Mouse (Mus musculus) bone marrow, adult 2 months (tissue): ENCODE results near the gene Grk3. TPM values are rescaled to one million over a fixed set of nuclear protein-coding genes. Genes with fewer than 3 reads are reported as not detected.

Source experiments
- H3K27ac ChIP-seq: fragments of 200-500 bp; 2 replicates; pipeline ENCODE4 v1.5.1; 2012; ENCODE audit warnings: low read depth, mild to moderate bottlenecking, control low read depth, inconsistent platforms, low read length; ENCODE audit not compliant: control insufficient read depth, poor library complexity, insufficient read depth
- H3K4me1 ChIP-seq: fragments of 200-500 bp; 2 replicates; pipeline ENCODE4 v1.6.1; 2011; ENCODE audit warnings: low read length; ENCODE audit not compliant: control insufficient read depth, insufficient read depth
- H3K4me3 ChIP-seq: fragments of 200-500 bp; replicated peaks from 2 replicates; pipeline ENCODE3; 2011; ENCODE audit warnings: mild to moderate bottlenecking, low read depth, low read length, control low read depth; ENCODE audit not compliant: control insufficient read depth
- CTCF ChIP-seq: fragments of 200-500 bp; IDR thresholded peaks from 2 replicates; pipeline ENCODE4 v1.5.1; 2011; ENCODE audit warnings: low read length, control low read depth; ENCODE audit not compliant: control insufficient read depth, insufficient read depth
- POLR2A ChIP-seq: fragments of 200-500 bp; IDR thresholded peaks from 2 replicates; pipeline ENCODE4 v1.6.1; 2011; ENCODE audit warnings: low read depth, mild to moderate bottlenecking, control low read depth, low read length, borderline replicate concordance; ENCODE audit not compliant: control insufficient read depth
- WGBS: fragments of 180-500 bp; shearing (Covaris S2); methylation state at CpG from one replicate; pipeline ENCODE4 v1.1.7; 2018; 5-methylcytosine and 5-hydroxymethylcytosine counted together
- polyA plus RNA-seq: library from polyadenylated mRNA; stranded (reverse); fragments of >200 nt; gene quantifications from 2 replicates; pipeline ENCODE4 v1.2.4, GENCODE M21; 2011; ENCODE audit warnings: low replicate concordance; ENCODE audit not compliant: missing spikeins, insufficient read depth, insufficient read length

The Grk3 gene
- polyA plus RNA-seq, 1 experiment: 17.4 TPM

GRCm38 (mm10) chr5:113002821-113003380, 12.7 kb downstream of the Grk3 start:
- peaks cover 8% of the 10 kb centered on the region; the same call in 1 of the 2 replicates for H3K4me1 ChIP-seq
- H3K4me3 ChIP-seq: no peak overlapping the region
- TF ChIP-seq CTCF: no peak
- no peak for TF ChIP-seq POLR2A
- no peak overlapping the region for H3K27ac ChIP-seq
- 62% methylated on average over 5 of the region's 5 CpGs for WGBS

DNA sequence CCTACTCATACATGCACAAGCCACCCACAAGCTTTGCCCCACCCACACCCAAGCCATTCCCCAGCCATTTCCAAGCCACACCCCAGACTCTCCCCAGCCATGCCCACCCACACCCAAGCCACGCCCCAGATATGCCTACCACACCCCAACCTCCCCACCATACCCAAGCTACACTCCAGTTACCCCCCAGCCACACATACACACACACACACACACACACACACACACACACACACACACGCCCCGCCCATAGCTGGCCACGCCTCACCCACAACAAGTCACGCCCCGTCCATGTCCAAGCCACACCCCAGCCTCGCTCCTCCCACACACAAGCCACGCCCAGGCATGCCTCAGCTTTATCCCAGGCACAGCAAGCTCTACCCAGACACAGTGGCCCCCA, 16.4 kb downstream of the Grk3 start:
- TF ChIP-seq CTCF: no peak
- no peak; the same call in 1 of the 2 replicates for TF ChIP-seq POLR2A
- 51% methylated on average over 7 of the region's 8 CpGs for WGBS
- Histone ChIP-seq H3K27ac (no peak overlapping the region), H3K4me3 (no peak overlapping the region), H3K4me1 (peaks cover 4% of the 10 kb centered on the region; the same call in 1 of the 2 replicates)

- TF ChIP-seq POLR2A: no peak
- no peak for TF ChIP-seq CTCF
- Histone ChIP-seq H3K4me3 (no peak overlapping the region), H3K4me1 (peaks cover 4% of the 10 kb centered on the region; the same call in 1 of the 2 replicates), H3K27ac (no peak overlapping the region)
- WGBS: 23% methylated on average over 5 of the region's 5 CpGs
Measured at GRCm38 (mm10) chr5:112997516-112998186, 17.9 kb downstream of the Grk3 start.

DNA sequence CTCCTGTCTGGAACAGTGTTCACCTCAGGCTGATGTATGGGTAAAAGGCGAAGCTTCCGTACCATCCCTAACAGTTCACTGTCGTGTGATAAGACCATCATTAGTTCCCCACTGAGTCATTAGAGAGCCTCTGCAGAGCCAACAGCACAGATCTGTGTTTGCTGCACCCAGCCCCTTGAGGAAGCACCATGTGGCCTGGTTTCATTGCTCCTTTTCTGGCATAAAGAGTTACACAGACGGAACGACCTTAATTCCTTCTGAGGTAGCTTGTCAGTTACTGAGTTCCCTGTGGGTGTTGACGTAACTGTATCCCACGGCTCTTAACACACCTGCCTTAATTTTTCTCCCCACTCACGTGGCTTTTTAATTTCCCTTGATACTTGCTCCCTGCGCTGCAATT, 24.3 kb downstream of the Grk3 start:
- 79% methylated on average over 9 of the region's 9 CpGs for WGBS
- TF ChIP-seq CTCF (no peak), POLR2A (no peak)
- Histone ChIP-seq H3K27ac (no peak overlapping the region), H3K4me3 (no peak overlapping the region), H3K4me1 (no peaks in the 10 kb centered on the region; the same call in 1 of the 2 replicates)

GRCm38 (mm10) chr5:112981931-112982330, 33.7 kb downstream of the Grk3 start:
- 79% methylated on average over 6 of the region's 6 CpGs for WGBS
- Histone ChIP-seq H3K4me1 (peaks cover 2% of the 10 kb centered on the region; the same call in 1 of the 2 replicates), H3K27ac (no peak overlapping the region), H3K4me3 (no peak overlapping the region)
- no peak for TF ChIP-seq POLR2A
- TF ChIP-seq CTCF: no peak

GRCm38 (mm10) chr5:112979710-112980109, 35.9 kb downstream of the Grk3 start:
- no peak overlapping the region for H3K27ac ChIP-seq
- TF ChIP-seq POLR2A (no peak), CTCF (no peak)
- H3K4me1 ChIP-seq: peaks cover 2% of the 10 kb centered on the region; the same call in 1 of the 2 replicates
- WGBS: 56% methylated on average over 7 of the region's 7 CpGs
- no peak overlapping the region for H3K4me3 ChIP-seq

DNA sequence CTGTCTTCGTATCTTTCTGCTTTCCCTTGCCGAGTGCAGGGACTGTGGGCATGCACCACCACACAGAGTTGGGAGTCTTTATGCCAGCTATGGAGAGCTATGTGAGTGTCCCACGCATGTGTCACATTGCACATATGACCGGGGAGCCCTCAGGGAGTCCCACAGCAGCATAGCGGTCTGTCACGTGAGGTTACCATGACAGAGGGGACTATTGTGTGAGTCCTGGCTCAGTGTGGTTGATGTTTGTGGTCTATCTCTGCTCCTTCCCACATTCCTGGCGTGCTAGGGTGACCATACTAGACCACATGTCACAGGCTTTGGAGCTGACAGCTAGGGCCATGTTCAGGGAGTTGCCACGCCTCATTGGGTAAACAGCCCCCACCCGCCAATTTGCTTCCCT, 36.4 kb downstream of the Grk3 start:
- Histone ChIP-seq H3K27ac (no peak overlapping the region), H3K4me1 (peaks cover 2% of the 10 kb centered on the region; the same call in 1 of the 2 replicates), H3K4me3 (no peak overlapping the region)
- TF ChIP-seq CTCF: no peak
- no peak for TF ChIP-seq POLR2A
- WGBS: 65% methylated on average over 9 of the region's 9 CpGs

- WGBS: 71% methylated on average over 5 of the region's 5 CpGs
- Histone ChIP-seq H3K4me3 (no peak overlapping the region), H3K27ac (no peak overlapping the region), H3K4me1 (peaks cover 2% of the 10 kb centered on the region; the same call in 1 of the 2 replicates)
- TF ChIP-seq POLR2A (no peak), CTCF (no peak)
Measured at GRCm38 (mm10) chr5:112977089-112977488, 38.5 kb downstream of the Grk3 start.

- Histone ChIP-seq H3K4me1 (no peaks in the 10 kb centered on the region; the same call in 1 of the 2 replicates), H3K4me3 (no peak overlapping the region), H3K27ac (no peak overlapping the region)
- no peak for TF ChIP-seq CTCF
- no peak for TF ChIP-seq POLR2A
- 16% methylated on average over 7 of the region's 7 CpGs for WGBS
Measured at GRCm38 (mm10) chr5:112973596-112973995, 42.0 kb downstream of the Grk3 start.
